Mouse (Mus musculus) right cerebral cortex, postnatal 10 days (tissue): ENCODE measurements around the gene Lrrc36.
A peak's percentile ranks its signal among the peaks of the same experiment; 100 is the strongest.

Source experiments
- DNase-seq, 2 experiments: peaks; one replicate each; pipeline ENCODE4 v3.0.0; 2021; ENCODE audit warnings: low spot score in 2 of 2

Lrrc36 gene

GRCm38 (mm10) chr8:105466700-105467291, 53.4 kb downstream of the Lrrc36 start:
- DNase-seq, result peak; percentile 83 to 85

- peak in 1 of 2 experiments; percentile 44 for DNase-seq
These were observed 54.1 kb downstream of the Lrrc36 start for GRCm38 (mm10) chr8:105467396-105467985.

GRCm38 (mm10) chr8:105468002-105468720, 54.8 kb downstream of the Lrrc36 start:
- DNase-seq, result peak in 1 of 2 experiments; percentile 42

DNA sequence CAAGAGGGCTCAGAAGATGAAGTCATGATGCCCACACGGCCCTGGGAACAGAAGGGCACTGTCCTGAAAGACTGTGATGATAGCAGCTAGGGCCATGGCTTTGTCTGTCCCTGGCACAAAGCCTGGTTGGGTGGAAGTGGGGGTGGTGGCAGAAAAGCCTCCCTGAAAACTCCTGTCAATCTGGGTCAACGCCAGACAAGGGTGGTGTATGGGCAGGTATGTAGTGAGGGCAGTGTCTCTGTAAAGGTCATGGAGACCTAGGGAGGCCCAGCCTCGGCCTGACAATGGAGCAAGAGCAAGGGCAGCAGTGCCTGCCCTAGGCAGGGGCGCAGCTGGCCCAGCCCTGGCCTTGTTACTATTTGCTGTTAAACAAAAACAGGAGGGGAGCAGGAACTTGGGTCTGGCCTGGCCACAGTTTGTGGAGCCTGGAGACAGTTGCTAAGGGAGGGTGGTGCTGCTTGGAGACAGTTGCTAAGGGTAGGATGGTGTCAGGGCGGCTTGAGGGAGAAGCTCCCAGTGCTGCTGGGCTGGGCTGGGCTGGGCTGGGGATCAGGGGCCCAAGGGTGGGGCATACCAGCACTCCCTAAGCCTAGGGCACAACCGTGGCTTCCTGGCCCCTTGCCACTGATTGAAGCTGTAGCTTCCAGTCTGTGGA, 55.8 kb downstream of the Lrrc36 start:
- DNase-seq, result peak; percentile 72 to 76

DNA sequence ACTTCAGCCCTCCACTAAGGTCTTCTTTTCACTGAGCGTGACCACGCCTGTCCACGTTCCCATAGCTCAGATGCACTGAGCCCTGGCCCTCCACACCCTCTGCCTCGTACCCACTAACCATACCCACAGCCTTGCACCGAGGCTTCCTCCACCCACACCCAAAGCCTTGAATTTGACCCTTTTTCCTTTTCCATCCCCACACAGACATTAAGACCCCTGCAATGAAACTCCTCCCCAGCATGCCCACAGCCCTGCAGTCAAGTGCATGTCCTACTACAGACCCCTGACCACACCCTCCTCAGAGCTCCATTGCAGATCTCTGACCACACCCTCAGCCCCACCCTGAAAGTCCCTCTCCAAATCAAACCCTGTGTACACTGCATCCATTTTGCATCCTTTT, 56.4 kb downstream of the Lrrc36 start:
- DNase-seq, result peak in 1 of 2 experiments; percentile 37

DNA sequence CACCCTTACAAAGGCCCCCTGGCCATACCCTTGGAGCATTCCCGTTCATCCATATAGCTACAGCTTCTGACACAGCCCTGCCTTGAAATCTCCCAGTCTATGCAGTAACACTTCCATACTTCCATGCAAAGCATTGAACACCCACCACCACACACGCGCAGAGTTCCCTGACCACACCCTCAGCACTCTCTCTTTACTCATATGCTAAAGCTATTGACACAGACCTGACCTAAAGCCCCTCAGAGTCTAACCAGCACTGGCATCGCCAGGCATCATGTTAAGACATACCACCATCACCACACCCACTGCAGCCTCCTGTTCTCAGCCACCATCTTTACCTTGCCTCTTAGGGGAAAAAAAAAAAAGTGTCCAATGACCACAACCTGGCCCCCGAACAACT, 56.9 kb downstream of the Lrrc36 start:
- no peak for DNase-seq

DNA sequence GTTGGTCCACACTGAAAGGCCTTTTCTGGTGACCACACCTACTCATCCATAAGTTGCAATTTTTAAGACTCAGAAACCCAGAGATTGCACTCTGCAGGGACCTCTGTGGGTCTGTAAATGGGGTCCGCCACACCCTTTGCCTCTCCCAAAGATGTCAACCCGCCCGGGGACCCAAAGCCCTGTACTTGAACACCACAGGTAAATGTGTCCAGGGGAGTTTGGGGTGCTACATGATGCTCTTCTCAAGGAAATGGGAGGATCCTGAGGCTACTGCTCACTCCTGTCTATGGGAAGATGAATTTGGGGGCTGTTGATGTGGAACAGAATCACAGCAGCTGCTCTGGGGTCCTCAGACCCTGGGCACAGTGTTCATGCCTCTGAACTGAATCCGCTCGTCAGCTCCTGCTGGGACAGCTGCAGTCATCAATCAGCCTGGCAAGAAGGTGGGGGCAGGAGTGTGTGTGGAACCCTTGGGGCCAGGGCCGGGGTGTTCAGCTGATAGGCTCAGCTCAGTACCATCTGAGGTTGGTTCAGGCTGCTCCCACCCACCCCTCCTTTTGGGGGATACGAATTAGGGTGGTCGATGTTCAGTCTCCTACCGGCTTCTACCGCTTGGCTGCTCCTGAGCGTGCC, 57.4 kb downstream of the Lrrc36 start:
- DNase-seq, result no peak

- DNase-seq, result peak; percentile 87 to 91
These were observed 58.1 kb downstream of the Lrrc36 start, which contains the start of gene Tppp3 for GRCm38 (mm10) chr8:105471314-105472015. Gene Tppp3 (minus strand): TSS chr8:105471526.

GRCm38 (mm10) chr8:105472414-105472932, 59.1 kb downstream of the Lrrc36 start:
- peak in 1 of 2 experiments; percentile 36 for DNase-seq

GRCm38 (mm10) chr8:105472983-105473382, 59.6 kb downstream of the Lrrc36 start:
- DNase-seq, result no peak

DNA sequence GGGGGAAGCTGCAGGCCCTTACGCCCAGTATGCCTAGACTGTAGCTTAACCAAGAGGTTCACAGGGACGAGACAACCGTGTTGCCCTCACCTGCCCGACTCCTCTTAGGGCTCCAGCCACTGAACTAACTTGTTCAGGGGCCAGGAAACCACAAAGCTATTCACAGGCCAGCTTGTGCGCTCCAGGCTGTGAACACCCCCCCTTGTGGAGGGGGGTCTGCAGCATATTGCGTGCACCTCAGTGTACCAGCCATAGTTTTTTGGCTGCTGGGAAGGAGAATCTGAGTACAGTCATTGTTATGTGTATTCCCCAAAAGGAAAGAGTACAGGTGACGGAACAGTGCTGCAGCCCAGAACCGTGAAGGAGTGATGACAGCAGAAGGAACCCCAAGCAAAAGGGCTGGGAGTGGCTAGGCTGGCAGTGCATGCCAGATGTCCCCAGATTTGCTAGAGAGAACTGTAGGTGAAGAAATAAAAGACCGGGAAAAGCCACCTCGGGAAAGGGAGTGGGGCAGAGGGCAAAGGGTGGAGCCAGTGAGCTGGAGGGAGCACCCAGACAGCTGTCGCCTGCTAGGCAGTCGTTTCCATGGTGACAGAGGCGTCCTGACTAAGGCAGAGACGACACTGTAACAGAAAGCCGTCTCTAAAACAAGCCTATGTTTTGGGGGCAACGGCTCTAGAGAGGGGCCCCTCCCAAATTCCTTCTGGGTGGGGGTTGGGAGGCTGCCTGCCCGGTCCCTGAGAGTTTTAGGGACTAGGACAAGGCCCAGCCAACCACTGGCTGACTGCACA, 60.6 kb downstream of the Lrrc36 start:
- peak; percentile 67 to 82 for DNase-seq

- DNase-seq, result no peak
These were observed 61.3 kb downstream of the Lrrc36 start for GRCm38 (mm10) chr8:105474680-105475079.

GRCm38 (mm10) chr8:105475254-105475653, 61.9 kb downstream of the Lrrc36 start:
- no peak for DNase-seq

GRCm38 (mm10) chr8:105475742-105476141, 62.4 kb downstream of the Lrrc36 start:
- DNase-seq, result no peak

DNA sequence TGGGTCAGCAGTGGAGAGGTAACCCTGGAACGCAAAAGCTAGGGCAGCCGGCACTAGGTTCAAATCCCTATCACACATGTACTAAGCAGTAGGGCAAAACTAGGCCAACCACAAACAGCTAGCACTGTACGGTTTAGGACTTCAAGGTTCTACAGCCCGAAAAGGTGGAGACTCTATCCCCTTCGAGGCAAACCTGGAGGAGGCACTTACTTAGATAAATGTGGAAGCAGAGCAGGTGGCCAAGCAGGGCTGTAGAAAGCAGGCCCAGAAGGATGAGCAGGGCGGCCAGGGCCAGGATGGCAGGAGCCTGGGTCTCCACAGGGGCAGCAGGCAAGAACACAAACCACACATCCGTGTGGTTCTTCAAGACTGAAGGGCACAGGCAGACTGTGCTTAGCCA, 62.8 kb downstream of the Lrrc36 start:
- DNase-seq, result no peak

GRCm38 (mm10) chr8:105476628-105477413, 63.5 kb downstream of the Lrrc36 start:
- DNase-seq, result peak; percentile 50 to 70

- no peak for DNase-seq
These were observed 64.4 kb downstream of the Lrrc36 start for GRCm38 (mm10) chr8:105477792-105478191.

GRCm38 (mm10) chr8:105481013-105481412, 67.6 kb downstream of the Lrrc36 start:
- no peak for DNase-seq

GRCm38 (mm10) chr8:105481453-105481852, 68.1 kb downstream of the Lrrc36 start:
- no peak for DNase-seq
